Mouse (Mus musculus) testis, adult 2 months (tissue): Measurements from ENCODE around the gene Prrg4. TPM values are rescaled to one million over a fixed set of nuclear protein-coding genes. Genes with fewer than 3 reads are reported as not detected.
"Not testable (repeated sequence)": the region's sequence is repeated elsewhere in the genome, so short reads cannot be mapped to it uniquely, and the experiment has no call there.

Source experiments
- H3K27ac ChIP-seq: fragments of 200-500 bp; 2 replicates; pipeline ENCODE4 v1.5.1; 2012; ENCODE audit warnings: low read depth, low read length; ENCODE audit not compliant: control insufficient read depth, insufficient read depth
- H3K27me3 ChIP-seq: fragments of 200-500 bp; 2 replicates; pipeline ENCODE4 v1.6.1; 2012; ENCODE audit warnings: mild to moderate bottlenecking, low read length, moderate library complexity; ENCODE audit not compliant: control insufficient read depth, insufficient read depth
- H3K36me3 ChIP-seq: fragments of 200-500 bp; 2 replicates; pipeline ENCODE4 v1.6.1; 2012; ENCODE audit warnings: mild to moderate bottlenecking, low read length; ENCODE audit not compliant: control insufficient read depth, insufficient read depth
- H3K4me1 ChIP-seq: fragments of 200-500 bp; 2 replicates; pipeline ENCODE4 v1.6.1; 2012; ENCODE audit warnings: low read length; ENCODE audit not compliant: control insufficient read depth, insufficient read depth
- H3K4me3 ChIP-seq: fragments of 200-500 bp; 2 replicates; pipeline ENCODE4 v1.5.1; 2012; ENCODE audit warnings: low read depth, mild to moderate bottlenecking, low read length, moderate library complexity, mixed read lengths; ENCODE audit not compliant: control insufficient read depth
- CTCF ChIP-seq: fragments of 200-500 bp; IDR thresholded peaks from 2 replicates; pipeline ENCODE4 v1.5.1; 2012; ENCODE audit warnings: low read depth, mild to moderate bottlenecking, inconsistent platforms, low read length, moderate library complexity; ENCODE audit not compliant: control insufficient read depth, insufficient read depth, insufficient replicate concordance
- POLR2A ChIP-seq: fragments of 200-500 bp; IDR thresholded peaks from 2 replicates; pipeline ENCODE4 v1.6.1; 2012; ENCODE audit warnings: low read depth, mild to moderate bottlenecking, inconsistent platforms, low read length, moderate library complexity; ENCODE audit not compliant: control insufficient read depth
- polyA plus RNA-seq: library from polyadenylated mRNA; depleted of rRNA; stranded (reverse); fragments of >200 nt; gene quantifications from 2 replicates; pipeline ENCODE4 v1.2.3, GENCODE M21; 2012

Gene Prrg4
- polyA plus RNA-seq, 1 experiment = 0.17 TPM

GRCm38 (mm10) chr2:104864176-104864860 lies 14.6 kb upstream of the Prrg4 start:
- Histone ChIP-seq H3K27me3 (no peaks in the 10 kb centered on the region), H3K36me3 (no peaks in the 10 kb centered on the region), H3K4me1 (no peaks in the 10 kb centered on the region), H3K4me3 (no peak overlapping the region), H3K27ac (no peak overlapping the region)
- TF ChIP-seq CTCF (no peak), POLR2A (no peak)

- H3K4me3 ChIP-seq = no peak overlapping the region
- TF ChIP-seq POLR2A (no peak), CTCF (no peak)
Measured at GRCm38 (mm10) chr2:104860426-104860825, 10.8 kb upstream of the Prrg4 start.

GRCm38 (mm10) chr2:104859060-104859459 lies 9.4 kb upstream of the Prrg4 start:
- Histone ChIP-seq H3K27me3 (no peaks in the 10 kb centered on the region), H3K4me1 (no peaks in the 10 kb centered on the region), H3K4me3 (no peak overlapping the region), H3K27ac (no peak overlapping the region), H3K36me3 (no peaks in the 10 kb centered on the region)
- TF ChIP-seq CTCF = no peak
- TF ChIP-seq POLR2A = no peak

More at GRCm38 (mm10) chr2:104860426-104860825, 10.8 kb upstream of the Prrg4 start:
- Histone ChIP-seq H3K4me1 (no peaks in the 10 kb centered on the region), H3K27ac (no peak overlapping the region), H3K36me3 (no peaks in the 10 kb centered on the region), H3K27me3 (no peaks in the 10 kb centered on the region)

GRCm38 (mm10) chr2:104858083-104858482 lies 8.4 kb upstream of the Prrg4 start:
- not testable (repeated sequence) for H3K4me3 ChIP-seq, H3K4me1 ChIP-seq, H3K27ac ChIP-seq, H3K36me3 ChIP-seq, H3K27me3 ChIP-seq

GRCm38 (mm10) chr2:104856218-104856617 lies 6.5 kb upstream of the Prrg4 start:
- no peak for TF ChIP-seq POLR2A
- TF ChIP-seq CTCF = no peak
- H3K27me3 ChIP-seq = no peaks in the 10 kb centered on the region

GRCm38 (mm10) chr2:104855732-104856131 lies 6.1 kb upstream of the Prrg4 start:
- Histone ChIP-seq H3K27ac (no peak overlapping the region), H3K27me3 (no peaks in the 10 kb centered on the region), H3K4me3 (no peak overlapping the region), H3K4me1 (no peaks in the 10 kb centered on the region), H3K36me3 (no peaks in the 10 kb centered on the region)
- TF ChIP-seq POLR2A (no peak), CTCF (no peak)

More at GRCm38 (mm10) chr2:104856218-104856617, 6.5 kb upstream of the Prrg4 start:
- no peaks in the 10 kb centered on the region for H3K4me1 ChIP-seq
- no peaks in the 10 kb centered on the region for H3K36me3 ChIP-seq
- no peak overlapping the region for H3K27ac ChIP-seq
- H3K4me3 ChIP-seq = no peak overlapping the region

- Histone ChIP-seq H3K36me3 (no peaks in the 10 kb centered on the region), H3K27ac (no peak overlapping the region), H3K27me3 (no peaks in the 10 kb centered on the region), H3K4me3 (no peak overlapping the region), H3K4me1 (no peaks in the 10 kb centered on the region)
- no peak for TF ChIP-seq CTCF
- TF ChIP-seq POLR2A = no peak
Measured at GRCm38 (mm10) chr2:104854836-104855235, 5.2 kb upstream of the Prrg4 start.

GRCm38 (mm10) chr2:104852546-104852945 lies 2.9 kb upstream of the Prrg4 start:
- no peak overlapping the region for H3K27ac ChIP-seq
- H3K4me3 ChIP-seq = no peak overlapping the region

More at GRCm38 (mm10) chr2:104852546-104852945, 2.9 kb upstream of the Prrg4 start:
- Histone ChIP-seq H3K4me1 (peaks cover 6% of the 10 kb centered on the region), H3K36me3 (no peaks in the 10 kb centered on the region), H3K27me3 (no peaks in the 10 kb centered on the region; the same call in 1 of the 2 replicates)
- TF ChIP-seq POLR2A (no peak), CTCF (no peak)
